Mouse (Mus musculus): ENCODE measurements around the gene Slf2. TPM values are rescaled to one million over a fixed set of nuclear protein-coding genes. Genes with fewer than 3 reads are reported as not detected.

Slf2 gene
- total and polyA plus RNA-seq, 2 experiments, result 7.9 to 15.1 TPM

GRCm38 (mm10) chr19:45024775-45025174 is 93.8 kb downstream of the Slf2 start:
- Histone ChIP-seq H3K36me3 (ENCODE audit: control insufficient read depth, insufficient read depth, low read length) (peaks cover 14% of the 10 kb centered on the region; the same call in 1 of the 2 replicates), H3K9ac (ENCODE audit: low read depth, low read length) (no peak overlapping the region), H3K79me2 (ENCODE audit: control insufficient read depth, insufficient read depth, low read length) (0 out of 2 replicates have a peak, but pooled peaks cover 11% of the 10 kb centered on the region), H3K4me3 (ENCODE audit: insufficient read depth, low read depth, low read length) (no peak overlapping the region), H3K27me3 (ENCODE audit: control insufficient read depth, insufficient read depth, low read length) (no peaks in the 10 kb centered on the region), H3K27ac (replicated peaks; ENCODE audit: insufficient read depth, low read depth, low read length) (no peak overlapping the region), H3K4me1 (ENCODE audit: control insufficient read depth, insufficient read depth, low read length) (no peaks in the 10 kb centered on the region)
- 94% methylated on average over 20 of the region's 20 CpGs for WGBS
- DNase-seq (ENCODE audit: extremely low read depth, low read depth, low spot score), result no peak
- TF ChIP-seq CTCF (IDR thresholded peaks at IDR 0.05; ENCODE audit: low read depth, low read length) (no peak), POLR2A (IDR thresholded peaks at IDR 0.05; ENCODE audit: extremely low read depth, insufficient read depth, low read length) (no peak)

GRCm38 (mm10) chr19:45025937-45026568 is 95.1 kb downstream of the Slf2 start:
- H3K27ac ChIP-seq (replicated peaks; ENCODE audit: insufficient read depth, low read depth, low read length), result no peak overlapping the region
- H3K27me3 ChIP-seq (ENCODE audit: control insufficient read depth, insufficient read depth, low read length), result no peaks in the 10 kb centered on the region
- H3K9ac ChIP-seq (ENCODE audit: low read depth, low read length), result no peak overlapping the region
- peaks cover 14% of the 10 kb centered on the region; the same call in 1 of the 2 replicates for H3K36me3 ChIP-seq (ENCODE audit: control insufficient read depth, insufficient read depth, low read length)
- H3K79me2 ChIP-seq (ENCODE audit: control insufficient read depth, insufficient read depth, low read length), result 0 out of 2 replicates have a peak, but pooled peaks cover 5% of the 10 kb centered on the region
- no peak overlapping the region for H3K4me3 ChIP-seq (ENCODE audit: insufficient read depth, low read depth, low read length)
- no peaks in the 10 kb centered on the region; the same call in 1 of the 2 replicates for H3K4me1 ChIP-seq (ENCODE audit: control insufficient read depth, insufficient read depth, low read length)
- 97% methylated on average over 37 of the region's 37 CpGs for WGBS
- TF ChIP-seq POLR2A (IDR thresholded peaks at IDR 0.05; ENCODE audit: extremely low read depth, insufficient read depth, low read length), result no peak
- no peak for DNase-seq (ENCODE audit: extremely low read depth, low read depth, low spot score)

GRCm38 (mm10) chr19:45026958-45027670 is 96.2 kb downstream of the Slf2 start:
- WGBS, result 69% methylated on average over 6 of the region's 6 CpGs
- Histone ChIP-seq H3K79me2 (ENCODE audit: control insufficient read depth, insufficient read depth, low read length) (no peaks in the 10 kb centered on the region), H3K36me3 (ENCODE audit: control insufficient read depth, insufficient read depth, low read length) (peaks cover 14% of the 10 kb centered on the region; the same call in 1 of the 2 replicates), H3K27me3 (ENCODE audit: control insufficient read depth, insufficient read depth, low read length) (no peaks in the 10 kb centered on the region), H3K27ac (replicated peaks; ENCODE audit: insufficient read depth, low read depth, low read length) (no peak overlapping the region), H3K9ac (ENCODE audit: low read depth, low read length) (no peak overlapping the region), H3K4me1 (ENCODE audit: control insufficient read depth, insufficient read depth, low read length) (no peaks in the 10 kb centered on the region; the same call in 1 of the 2 replicates), H3K4me3 (ENCODE audit: insufficient read depth, low read depth, low read length) (no peak overlapping the region)
- no peak for DNase-seq (ENCODE audit: extremely low read depth, low read depth, low spot score)
- TF ChIP-seq CTCF (IDR thresholded peaks at IDR 0.05; ENCODE audit: low read depth, low read length) (no peak), POLR2A (IDR thresholded peaks at IDR 0.05; ENCODE audit: extremely low read depth, insufficient read depth, low read length) (no peak)

GRCm38 (mm10) chr19:45027848-45028247 is 96.9 kb downstream of the Slf2 start:
- no peak for DNase-seq (ENCODE audit: extremely low read depth, low read depth, low spot score)
- no peak for TF ChIP-seq POLR2A (IDR thresholded peaks at IDR 0.05; ENCODE audit: extremely low read depth, insufficient read depth, low read length)
- TF ChIP-seq CTCF (IDR thresholded peaks at IDR 0.05; ENCODE audit: low read depth, low read length), result no peak
- no peak overlapping the region for H3K9ac ChIP-seq (ENCODE audit: low read depth, low read length)
- H3K27me3 ChIP-seq (ENCODE audit: control insufficient read depth, insufficient read depth, low read length), result no peaks in the 10 kb centered on the region
- H3K4me3 ChIP-seq (ENCODE audit: insufficient read depth, low read depth, low read length), result no peak overlapping the region
- H3K36me3 ChIP-seq (ENCODE audit: control insufficient read depth, insufficient read depth, low read length), result peaks cover 10% of the 10 kb centered on the region; the same call in 1 of the 2 replicates
- no peaks in the 10 kb centered on the region; the same call in 1 of the 2 replicates for H3K4me1 ChIP-seq (ENCODE audit: control insufficient read depth, insufficient read depth, low read length)
- no peak overlapping the region for H3K27ac ChIP-seq (replicated peaks; ENCODE audit: insufficient read depth, low read depth, low read length)
- H3K79me2 ChIP-seq (ENCODE audit: control insufficient read depth, insufficient read depth, low read length), result no peaks in the 10 kb centered on the region
- 93% methylated on average over 6 of the region's 6 CpGs for WGBS

GRCm38 (mm10) chr19:45028746-45029145 is 97.8 kb downstream of the Slf2 start:
- TF ChIP-seq CTCF (IDR thresholded peaks at IDR 0.05; ENCODE audit: low read depth, low read length) (no peak), POLR2A (IDR thresholded peaks at IDR 0.05; ENCODE audit: extremely low read depth, insufficient read depth, low read length) (no peak)
- no peak overlapping the region for H3K4me3 ChIP-seq (ENCODE audit: insufficient read depth, low read depth, low read length)
- no peaks in the 10 kb centered on the region for H3K79me2 ChIP-seq (ENCODE audit: control insufficient read depth, insufficient read depth, low read length)
- H3K27me3 ChIP-seq (ENCODE audit: control insufficient read depth, insufficient read depth, low read length), result no peaks in the 10 kb centered on the region
- H3K27ac ChIP-seq (replicated peaks; ENCODE audit: insufficient read depth, low read depth, low read length), result no peak overlapping the region
- H3K36me3 ChIP-seq (ENCODE audit: control insufficient read depth, insufficient read depth, low read length), result peaks cover 10% of the 10 kb centered on the region; the same call in 1 of the 2 replicates
- H3K9ac ChIP-seq (ENCODE audit: low read depth, low read length), result no peak overlapping the region
- no peaks in the 10 kb centered on the region; the same call in 1 of the 2 replicates for H3K4me1 ChIP-seq (ENCODE audit: control insufficient read depth, insufficient read depth, low read length)
- WGBS, result 76% methylated on average over 19 of the region's 19 CpGs
- DNase-seq (ENCODE audit: extremely low read depth, low read depth, low spot score), result no peak
